Mouse (Mus musculus) mesoderm, embryonic 11.5 days (tissue): ENCODE measurements at regions not wholly inside any gene's neighbourhood (a gene's known extent, or its start where the extent isn't known, plus 50 kb on each side); places are given as distances from the start of the nearest gene placed in this dataset.
A peak's percentile ranks its signal among the peaks of the same experiment; 100 is the strongest.

ENCODE experiments used
- DNase-seq: peaks from one replicate; pipeline ENCODE4 v3.0.0-alpha.2; 2012; ENCODE audit warnings: low read depth, low spot score

DNA sequence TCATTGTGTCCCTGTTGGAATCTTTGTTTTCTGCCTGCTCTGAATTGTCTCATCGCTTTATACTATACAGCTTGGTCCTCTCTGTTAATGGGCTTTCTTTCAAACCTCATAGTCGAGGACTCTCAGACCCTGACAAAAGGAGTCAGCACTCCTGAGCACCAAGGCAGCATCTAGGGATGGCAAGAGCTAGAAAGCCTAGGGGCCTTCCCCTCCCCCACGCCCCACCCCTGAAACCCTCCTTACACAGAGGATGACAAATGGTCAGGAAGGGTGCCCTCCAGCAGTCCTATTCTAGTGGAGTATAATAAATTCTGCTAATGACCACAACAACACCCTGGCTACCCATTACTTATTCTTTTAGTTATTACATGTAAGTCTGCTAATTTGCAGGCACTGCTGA, 74.4 kb downstream of the Tbx19 start:
- DNase-seq, result no peak

DNA sequence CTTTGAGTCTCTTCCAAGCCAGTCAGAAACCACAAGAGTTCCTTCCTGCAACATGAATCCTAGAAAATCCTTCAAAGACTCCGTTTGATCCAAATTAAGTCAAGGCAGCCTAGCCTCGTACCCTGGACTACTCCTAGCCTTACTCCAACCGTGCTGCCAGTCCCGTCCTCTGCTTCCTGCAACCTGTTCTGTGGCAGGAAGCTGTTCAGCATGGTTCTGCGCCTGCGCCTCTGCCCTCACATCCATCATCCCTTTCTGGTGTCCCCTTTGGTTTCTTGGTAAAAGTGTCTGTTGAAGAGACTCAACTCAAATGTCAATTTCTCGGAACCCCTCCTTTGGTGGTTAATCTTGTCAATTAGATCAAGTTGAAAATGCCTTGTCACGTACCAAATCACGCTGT, 75.8 kb downstream of the Tbx19 start:
- DNase-seq, result no peak

DNA sequence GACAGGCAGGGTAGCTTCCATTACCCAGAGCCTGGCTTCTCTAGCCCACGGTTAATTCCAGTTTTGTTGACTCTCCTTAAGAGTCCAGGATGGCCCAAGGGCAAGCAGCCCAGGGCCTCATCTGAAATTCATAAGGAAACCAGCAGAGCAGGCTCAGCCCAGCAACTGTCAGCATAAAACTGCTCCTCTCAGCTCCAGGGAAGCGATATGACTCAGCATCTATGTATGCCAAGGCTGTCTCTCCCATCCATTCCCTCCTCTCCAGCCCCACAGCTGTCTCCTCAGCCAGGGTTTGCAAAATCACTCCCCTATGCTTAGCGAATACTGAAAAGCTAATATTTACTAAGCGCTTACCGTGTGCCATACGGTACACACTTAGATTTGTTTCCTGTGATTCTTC, 76.4 kb downstream of the Tbx19 start:
- no peak for DNase-seq

DNA sequence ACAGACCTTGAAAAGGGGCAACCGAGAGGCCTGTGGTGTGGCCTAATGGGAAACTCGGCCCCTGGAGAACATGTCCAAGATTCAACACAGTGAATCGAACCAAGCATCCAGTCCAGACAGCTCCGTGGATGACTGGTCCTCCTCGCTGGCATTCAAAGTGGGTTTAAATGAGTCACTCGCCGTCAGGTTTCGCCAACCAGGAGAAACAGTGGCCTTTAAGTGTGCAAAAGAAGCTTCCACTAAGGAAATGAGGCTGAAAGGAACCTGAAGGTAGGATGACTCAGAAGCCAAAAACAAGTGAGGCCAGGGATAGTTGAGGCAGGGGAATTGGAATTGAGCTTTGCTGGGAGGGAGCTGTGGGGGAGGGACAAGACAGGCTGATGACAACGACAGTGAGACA, 80.2 kb downstream of the Tbx19 start:
- DNase-seq, result no peak

DNA sequence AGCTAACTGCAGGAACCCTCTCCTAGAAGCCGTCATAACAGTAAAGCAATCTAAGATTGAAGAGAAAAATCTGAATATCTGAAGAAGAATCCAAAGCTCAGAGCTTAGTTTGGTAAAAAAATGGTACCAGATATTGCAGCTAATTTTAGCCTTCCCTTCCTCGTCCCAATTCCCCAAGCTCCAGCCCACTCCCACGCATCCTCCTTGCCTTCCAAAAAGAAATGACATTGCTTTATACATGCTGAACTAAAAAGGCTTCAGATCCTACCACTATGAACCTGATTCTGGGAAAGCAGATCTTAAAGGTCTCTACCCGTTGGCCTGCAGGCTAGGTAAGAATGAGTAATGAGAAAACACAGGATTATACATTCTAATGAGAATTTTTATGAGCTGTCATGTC, 83.3 kb downstream of the Tbx19 start:
- no peak for DNase-seq

DNA sequence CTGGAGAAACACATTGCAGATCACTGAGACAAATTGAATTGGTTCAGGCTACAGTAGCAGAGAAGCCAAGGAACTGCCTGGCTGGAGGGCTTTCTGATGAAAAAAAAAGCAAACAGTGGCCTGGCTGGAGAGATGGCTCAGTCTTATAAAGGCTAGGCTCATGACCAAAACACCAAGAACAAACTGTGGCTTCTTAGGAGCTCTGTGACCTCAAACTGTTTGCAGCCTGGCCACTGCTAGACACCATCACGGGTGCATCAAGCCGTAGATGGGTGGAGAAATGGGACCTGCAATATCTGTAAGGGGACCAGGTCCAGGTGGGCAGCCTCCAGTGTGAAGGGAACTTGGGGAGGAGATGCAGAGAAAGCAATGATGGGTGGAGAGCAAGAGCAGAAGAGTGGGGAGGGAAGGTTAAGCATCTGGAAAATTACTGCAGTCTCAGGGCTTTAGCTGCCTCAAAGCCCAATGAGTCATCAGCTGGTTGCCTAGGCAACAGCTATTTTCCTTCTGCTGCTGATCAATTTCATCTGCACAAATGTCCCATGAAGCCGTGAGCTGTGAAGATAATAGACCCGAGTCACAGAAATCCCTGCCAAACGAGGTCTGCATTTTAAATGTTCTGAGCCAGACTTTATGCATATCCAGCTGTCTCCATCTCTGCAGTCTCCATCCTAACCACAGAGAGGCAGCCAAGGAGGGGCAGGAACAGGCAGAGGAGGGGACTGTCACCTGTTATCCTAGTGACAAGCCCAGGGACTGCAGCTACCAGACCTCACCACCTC, 85.1 kb downstream of the Tbx19 start:
- DNase-seq, result peak; percentile 58

DNA sequence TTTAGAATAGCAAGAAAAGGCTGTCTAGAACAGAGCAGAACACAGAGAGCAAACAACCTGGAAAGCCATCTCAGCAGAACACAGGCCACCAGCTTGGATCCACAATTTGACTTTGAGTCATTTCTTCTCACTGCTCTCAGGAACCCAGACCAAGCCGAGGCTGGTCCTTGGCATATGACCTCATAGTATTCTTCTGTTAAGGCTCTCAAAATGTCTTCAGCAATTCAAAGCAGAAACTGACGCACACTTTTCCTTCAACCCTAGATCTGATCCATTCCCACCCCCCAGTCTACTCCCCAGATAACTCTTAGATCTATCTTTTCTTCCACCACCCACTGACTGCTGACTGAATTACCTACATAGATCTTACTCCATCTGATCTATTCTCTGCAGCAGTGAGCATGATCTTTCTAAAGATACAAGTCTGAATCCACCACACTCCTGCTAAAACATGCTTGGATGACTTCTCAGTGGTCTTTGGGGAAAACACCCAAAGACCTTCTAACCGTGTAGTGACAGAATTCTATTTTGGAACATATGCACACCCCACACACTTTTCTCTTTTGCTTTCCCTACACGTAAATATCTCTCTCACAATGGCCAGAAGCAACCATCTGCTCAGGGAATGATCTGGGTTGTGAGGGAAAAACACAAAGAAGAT, 88.6 kb downstream of the Tbx19 start:
- DNase-seq, result no peak

DNA sequence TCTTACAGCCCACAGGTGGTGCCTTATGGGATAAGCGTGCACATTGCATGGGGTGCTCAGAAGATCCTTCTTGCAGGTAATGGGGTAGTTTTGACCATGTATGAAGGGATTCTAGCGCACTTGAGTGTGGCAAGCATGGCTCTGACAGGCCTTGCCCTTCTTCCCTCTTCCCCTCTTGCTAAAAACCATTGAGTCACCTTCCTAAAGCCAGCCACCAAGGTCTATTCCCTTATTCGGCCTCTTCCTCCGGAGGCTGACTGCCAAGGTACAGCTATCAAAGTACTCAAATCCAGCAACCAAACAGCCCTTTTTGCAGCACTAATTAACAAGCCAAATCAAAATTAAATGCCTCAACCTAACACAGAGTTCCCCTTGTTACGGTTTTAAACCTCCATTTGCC, 95.6 kb downstream of the Tbx19 start:
- no peak for DNase-seq

DNA sequence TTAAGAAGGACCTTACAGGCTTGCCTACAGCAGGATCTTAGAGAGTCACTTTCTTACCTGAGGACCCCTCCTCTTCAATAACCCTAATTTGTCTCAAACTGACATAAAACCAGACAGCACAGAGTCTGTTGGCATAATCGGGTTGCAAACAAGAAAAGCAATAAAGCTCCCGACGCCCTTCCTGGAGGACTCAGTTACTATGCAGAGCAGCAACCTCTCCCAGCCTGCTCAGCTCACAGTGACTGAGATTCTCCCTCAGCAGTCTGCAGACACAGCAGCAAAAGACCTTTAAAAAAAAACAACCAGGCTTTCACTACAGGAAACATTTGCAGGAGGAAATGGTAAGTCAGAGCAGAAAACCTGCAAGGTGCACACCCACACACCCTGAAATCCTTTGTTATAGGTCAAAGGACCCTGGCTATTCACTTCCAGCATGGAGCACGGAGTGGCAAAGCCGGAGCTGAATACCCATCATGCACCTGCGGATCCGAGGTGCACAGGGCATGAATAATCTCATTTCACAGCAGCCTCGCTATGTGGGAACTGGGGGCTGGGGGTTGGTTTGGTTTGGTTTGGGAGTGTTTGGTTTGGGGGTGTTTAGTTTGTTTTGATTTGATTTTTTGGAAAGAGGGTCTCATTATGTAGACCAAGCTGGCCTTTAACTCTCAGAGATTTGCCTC, 97.6 kb downstream of the Tbx19 start:
- DNase-seq, result no peak

DNA sequence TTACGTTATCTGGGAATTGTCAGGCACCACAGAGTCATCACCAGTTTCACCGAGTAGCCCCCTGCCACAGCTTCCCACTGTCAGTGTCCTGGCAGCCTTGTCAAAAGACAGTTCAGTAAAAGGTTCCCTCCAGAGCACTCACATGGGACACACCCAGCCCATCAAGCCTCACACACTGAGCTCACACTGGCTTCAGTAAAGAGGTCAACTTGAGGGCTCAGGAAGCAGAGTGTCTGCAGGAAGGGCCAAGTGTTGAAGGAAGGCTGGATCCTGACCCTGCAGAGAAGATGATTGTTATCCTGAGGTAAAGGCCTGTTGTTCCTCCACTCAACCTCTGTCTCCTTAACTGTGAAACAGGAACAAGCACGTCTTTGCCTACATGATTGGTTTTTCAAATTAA, 99.2 kb downstream of the Tbx19 start:
- DNase-seq, result no peak

DNA sequence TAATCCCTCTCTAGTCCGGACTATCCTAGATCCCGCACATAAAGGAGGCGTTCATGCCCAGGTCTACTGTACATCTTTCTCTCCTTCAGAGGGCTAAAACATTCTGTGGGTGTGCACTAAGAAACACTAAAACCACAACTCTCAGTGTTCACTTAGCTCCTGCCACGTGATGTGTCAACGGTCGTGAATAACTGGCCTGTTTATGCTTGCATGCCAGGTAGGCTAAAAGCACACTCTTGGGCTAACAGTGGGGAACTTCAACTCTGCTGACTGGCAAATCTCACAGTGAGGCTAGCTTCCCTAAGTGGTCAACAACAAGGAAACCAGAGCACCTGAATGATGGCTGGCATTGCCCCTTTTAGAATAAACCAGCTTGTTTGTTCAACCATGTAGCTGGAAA, 106.3 kb downstream of the Tbx19 start:
- no peak for DNase-seq

DNA sequence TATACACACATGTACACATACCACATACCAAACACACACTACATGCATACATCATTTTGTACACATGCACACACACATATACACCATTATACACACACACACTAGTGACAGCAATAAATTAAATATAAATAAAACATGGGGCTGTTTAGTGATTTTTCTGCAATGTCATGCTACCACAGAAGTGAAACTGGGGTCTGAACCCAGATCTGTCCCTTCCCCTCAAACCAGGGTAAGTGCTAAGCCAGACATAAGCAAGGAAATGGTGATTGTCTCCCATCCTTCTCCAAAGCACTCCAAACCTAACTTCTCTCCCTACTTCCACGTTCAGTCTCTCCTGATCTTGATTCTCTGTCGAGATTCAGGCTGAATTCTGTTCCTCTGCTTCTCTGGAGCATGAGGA, 109.3 kb downstream of the Tbx19 start:
- DNase-seq, result no peak

DNA sequence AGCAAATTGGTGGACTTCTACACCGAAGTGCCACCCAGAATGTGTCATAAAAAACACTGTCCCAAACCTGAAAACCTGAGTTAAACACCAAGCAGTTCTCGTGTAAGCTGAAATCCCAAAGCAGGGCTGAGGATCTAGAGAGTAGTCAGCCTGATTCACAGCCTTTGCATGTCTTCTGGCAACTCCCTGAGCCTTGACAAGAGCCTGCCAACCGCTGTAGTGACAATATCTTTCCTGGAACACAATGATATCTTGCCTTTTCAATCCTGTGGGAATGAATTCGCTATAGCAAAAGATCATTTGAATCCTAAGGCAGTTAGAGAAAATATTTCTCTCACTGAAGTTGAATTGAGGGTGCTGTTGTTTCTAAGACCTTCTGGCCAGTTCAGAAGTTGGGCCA, 110.4 kb downstream of the Tbx19 start:
- DNase-seq, result no peak

DNA sequence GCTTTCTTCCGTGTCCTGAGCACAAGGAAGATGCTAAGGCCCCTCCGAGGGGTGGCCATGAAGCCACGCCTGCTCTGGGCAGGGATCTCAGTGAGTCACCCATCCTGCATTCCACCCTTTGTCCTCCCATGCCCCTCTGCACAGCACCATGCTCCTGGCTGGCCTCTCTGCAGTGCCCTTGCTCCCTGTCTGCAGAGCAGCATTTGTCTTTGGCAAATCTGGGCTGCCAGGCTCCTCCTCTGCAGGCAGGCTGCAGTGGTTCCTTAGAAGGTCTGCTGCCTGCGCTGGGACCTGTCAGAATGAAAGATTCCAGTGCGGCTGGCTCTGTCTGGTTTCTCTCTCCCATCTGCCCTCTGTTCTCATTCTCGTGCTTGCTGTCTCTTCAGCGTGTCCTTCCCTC, 111.3 kb upstream of the Xcl1 start:
- DNase-seq, result peak; percentile 55

DNA sequence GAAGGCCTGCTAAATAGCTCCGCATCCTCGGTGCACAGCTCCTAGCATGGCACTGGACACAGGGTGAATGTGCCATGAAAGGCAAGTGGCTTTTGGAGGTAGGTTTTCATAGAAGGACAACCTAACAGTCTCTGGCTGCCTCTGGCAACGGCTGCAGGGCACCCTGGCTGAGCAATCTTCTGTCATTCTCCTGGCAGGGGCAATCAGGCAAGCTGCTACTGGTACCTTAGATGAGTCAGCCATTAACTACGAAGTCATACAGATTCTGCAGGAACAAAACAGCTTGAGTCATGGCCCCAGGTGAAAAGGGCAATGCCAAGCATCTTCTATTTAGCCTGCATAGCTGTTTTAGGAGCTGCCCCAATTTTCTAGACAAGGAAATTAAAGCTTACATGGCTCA, 110.7 kb upstream of the Xcl1 start:
- no peak for DNase-seq

DNA sequence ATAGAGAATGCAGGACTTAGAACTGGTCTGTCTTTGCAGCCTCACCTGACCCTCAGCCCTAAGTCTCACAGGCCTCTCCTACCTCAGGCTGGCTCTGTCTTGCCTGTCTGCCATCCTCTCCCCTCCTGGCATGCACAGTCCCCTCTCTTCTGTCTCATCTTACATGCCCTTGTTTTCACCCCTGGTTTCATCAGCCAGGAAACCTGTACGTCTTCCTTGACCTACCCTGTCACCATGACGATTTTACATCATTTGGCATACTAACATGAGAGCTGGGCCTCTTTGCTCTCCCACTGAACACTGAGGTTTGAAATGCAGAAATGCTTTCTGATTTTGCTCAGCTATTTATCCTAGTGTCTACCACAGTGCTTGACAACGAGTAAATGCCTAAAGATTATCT, 108.0 kb upstream of the Xcl1 start:
- no peak for DNase-seq

DNA sequence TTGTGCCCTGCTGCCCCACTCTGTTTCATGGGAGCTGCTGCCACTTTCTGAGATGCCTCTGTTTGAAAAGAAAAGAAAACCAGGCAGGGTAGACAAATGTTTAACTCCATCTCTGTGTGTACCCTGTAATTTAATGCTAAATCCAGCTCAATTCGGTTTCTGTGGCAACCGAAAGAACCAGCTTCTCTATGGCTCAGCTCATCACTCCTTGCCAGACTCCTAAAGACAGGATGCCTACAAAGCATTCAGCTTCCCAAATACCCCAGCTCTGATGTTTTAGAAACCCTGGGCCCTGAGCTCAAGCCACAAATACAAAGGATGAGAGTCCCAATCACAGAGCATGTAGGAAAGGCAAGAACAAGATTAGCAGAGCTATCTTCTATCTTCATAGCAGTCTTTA, 106.8 kb upstream of the Xcl1 start:
- DNase-seq, result no peak

DNA sequence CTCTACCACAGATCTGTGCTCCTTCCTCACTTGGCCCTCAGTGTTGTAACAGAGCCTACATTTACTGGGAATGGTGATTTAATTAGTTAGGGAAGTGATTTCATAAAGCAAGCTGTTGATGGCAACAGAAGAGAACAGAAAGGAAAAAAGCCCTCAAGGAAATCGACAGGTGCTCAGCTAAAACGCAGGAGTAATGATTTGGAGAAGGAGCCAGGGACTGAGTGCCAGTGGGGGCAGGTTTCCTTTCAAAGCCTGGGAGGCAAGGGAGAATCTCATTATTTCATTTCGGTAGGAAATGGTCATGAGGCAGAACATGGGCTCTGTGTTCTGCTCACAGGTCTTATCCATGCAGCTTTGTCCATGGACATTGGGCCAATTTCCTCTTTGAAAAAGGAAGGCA, 101.3 kb upstream of the Xcl1 start:
- no peak for DNase-seq

DNA sequence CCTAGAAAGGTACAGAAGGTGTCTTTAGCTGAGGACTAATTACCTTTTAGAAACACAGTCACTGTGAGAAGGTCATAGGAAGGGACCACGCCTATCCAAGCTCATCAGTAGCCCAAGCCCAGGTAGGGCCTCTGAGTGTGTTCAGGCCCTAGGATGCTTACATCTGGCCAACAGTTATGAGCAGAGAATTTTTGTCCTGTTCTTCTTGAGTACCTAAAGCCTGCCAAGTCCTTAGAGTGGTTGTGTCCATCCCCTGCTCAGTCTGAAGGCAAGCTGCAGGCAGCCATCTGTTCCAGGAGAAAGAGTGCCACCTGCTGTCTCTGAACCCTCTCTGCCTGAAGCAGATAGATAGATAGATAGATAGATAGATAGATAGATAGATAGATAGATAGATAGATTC, 100.3 kb upstream of the Xcl1 start:
- no peak for DNase-seq

DNA sequence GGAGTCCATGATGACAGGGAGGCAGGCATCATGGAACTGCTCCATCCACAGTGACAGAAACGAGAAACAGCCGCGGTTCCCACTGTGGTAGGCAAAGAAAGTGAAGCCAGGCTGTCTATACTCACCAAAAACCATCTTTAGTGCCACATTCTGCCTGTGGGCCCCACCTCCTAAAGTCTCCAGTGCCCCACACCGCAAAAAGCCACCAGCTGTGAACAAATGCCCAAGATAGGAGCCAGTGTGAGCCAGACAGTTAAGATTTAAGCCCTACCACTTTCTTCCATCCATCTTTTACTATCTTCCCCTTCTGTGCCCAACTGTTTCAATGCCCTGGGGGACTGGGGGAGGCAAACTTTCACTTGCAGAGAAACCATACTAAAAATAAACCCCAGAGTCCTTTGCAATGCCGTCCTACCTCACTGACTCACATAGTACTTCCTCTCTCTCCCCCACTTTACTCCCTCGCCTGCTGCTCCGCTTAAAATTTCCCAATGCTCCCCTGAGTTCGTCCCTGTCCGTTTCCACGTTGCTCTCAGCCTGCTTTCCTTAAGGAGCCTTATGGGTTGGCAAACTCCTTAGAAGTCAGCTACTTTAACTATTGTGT, 85.7 kb upstream of the Xcl1 start:
- DNase-seq, result no peak

DNA sequence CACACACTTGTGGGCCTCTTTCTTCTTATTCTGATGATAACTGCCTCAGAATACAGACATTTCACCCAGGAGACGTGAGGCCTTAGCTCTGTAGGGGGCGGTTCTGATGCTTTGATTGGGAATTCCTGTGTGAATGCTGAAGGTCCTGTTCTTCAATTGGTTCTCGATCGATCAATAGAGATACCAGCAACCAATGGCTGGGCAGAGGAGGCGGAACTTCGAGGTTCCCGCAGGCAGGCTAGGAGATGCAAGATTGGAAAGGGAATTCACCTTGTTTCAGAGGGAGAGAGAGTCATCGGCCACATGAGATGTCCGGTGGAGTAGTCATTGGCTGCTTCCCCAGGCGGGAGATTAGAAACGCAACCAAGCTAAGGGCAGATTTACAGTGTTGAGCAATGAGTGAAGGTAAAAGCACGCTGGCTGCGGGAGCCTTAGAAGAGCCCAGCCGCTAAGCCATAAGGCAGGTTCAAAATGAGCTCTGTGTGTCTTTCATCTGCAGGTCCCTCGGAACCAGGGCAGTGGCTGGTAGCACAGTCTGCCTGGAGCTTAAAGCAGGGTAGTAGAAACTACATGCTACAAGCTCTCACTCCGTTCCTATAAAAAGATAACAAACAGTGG, 83.5 kb upstream of the Xcl1 start:
- peak; percentile 80 for DNase-seq

DNA sequence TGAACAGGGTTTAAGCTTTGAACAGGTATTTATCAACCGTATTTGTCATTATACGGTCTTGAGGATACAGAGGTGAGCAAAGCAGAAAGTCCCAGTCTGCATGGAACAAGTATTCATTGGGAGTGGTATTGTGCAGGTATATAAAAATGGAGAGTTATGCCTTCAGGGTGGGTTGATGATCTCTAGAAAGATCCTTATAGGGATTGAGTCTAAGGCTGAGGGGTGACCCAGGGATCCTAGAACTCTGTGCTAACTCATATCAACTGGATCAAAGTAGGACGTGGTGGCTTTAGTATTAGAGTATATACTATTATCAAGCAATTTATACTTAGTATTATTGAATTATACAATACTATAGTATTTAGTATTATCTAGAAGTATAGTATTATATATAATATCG, 82.9 kb upstream of the Xcl1 start:
- DNase-seq, result no peak
